Mouse (Mus musculus) macrophage (primary cell): ENCODE data around the gene Il10rb. TPM values are rescaled to one million over a fixed set of nuclear protein-coding genes. Genes with fewer than 3 reads are reported as not detected.

Experiments used
- polyA plus RNA-seq: library from polyadenylated mRNA; stranded (reverse); fragments of 250-400 nt; gene quantifications from 3 replicates; pipeline ENCODE4 v1.2.4, GENCODE M21; 2018; ENCODE audit warnings: inconsistent platforms

Il10rb gene
- polyA plus RNA-seq, 1 experiment from 2014 or later, result 533 TPM

Other genes with a start within 250 kb of the Il10rb start
- gene Olig2, start 180.7 kb upstream of the Il10rb start, polyA plus RNA-seq, result not detected in 3 replicates
- gene Olig1, start 136.4 kb upstream of the Il10rb start, polyA plus RNA-seq, result not detected in 3 replicates
- 183 to 327 TPM (median 193 TPM) in 3 replicates for gene Ifnar2, start 33.4 kb upstream of the Il10rb start, polyA plus RNA-seq
- not detected in 3 replicates for gene Gm21970, start 14.4 kb upstream of the Il10rb start, polyA plus RNA-seq
- 64.7 to 104 TPM (median 89.0 TPM) in 3 replicates for gene Ifnar1, start 79.1 kb downstream of the Il10rb start, polyA plus RNA-seq
- gene Ifngr2, start 140.9 kb downstream of the Il10rb start, polyA plus RNA-seq, result 53.8 to 84.8 TPM (median 83.9 TPM) in 3 replicates
- gene Tmem50b, start 191.6 kb downstream of the Il10rb start, polyA plus RNA-seq, result 30.7 to 45.3 TPM (median 34.4 TPM) in 3 replicates
- 1.9 to 6.9 TPM (median 5.2 TPM) in 3 replicates for gene Dnajc28, start 212.9 kb downstream of the Il10rb start, polyA plus RNA-seq
- 25.7 to 72.6 TPM (median 28.7 TPM) in 3 replicates for gene Gart, start 240.8 kb downstream of the Il10rb start, polyA plus RNA-seq
- gene Son, start 241.3 kb downstream of the Il10rb start, polyA plus RNA-seq, result 164 to 188 TPM (median 188 TPM) in 3 replicates